Mouse (Mus musculus): Measurements from ENCODE around the gene Hist2h2aa2.
"Not testable (repeated sequence)": the region's sequence is repeated elsewhere in the genome, so short reads cannot be mapped to it uniquely, and the experiment has no call there.

The Hist2h2aa2 gene

GRCm38 (mm10) chr3:96239949-96240798 is at the start of gene Hist2h2aa2:
Gene Hist2h2aa2, minus strand, starts transcription at chr3:96240276.
- in situ Hi-C loops (cut with MboI, MseI) = not testable (repeated sequence)

- in situ Hi-C loops (cut with MboI, MseI) = no loop called here
Observed at GRCm38 (mm10) chr3:96289201-96289600, 49.1 kb upstream of the Hist2h2aa2 start.

GRCm38 (mm10) chr3:96287334-96287733 is 47.3 kb upstream of the Hist2h2aa2 start:
- in situ Hi-C loops (cut with MboI, MseI) = not testable (repeated sequence)

GRCm38 (mm10) chr3:96284457-96284856 is 44.4 kb upstream of the Hist2h2aa2 start:
- in situ Hi-C loops (cut with MboI, MseI) = loop anchor here (5.0 kb wide), 1 partner anchor 43 kb away; no protein-coding TSS in a partner anchor

- in situ Hi-C loops (cut with MboI, MseI) = loop anchor here (5.0 kb wide), 1 partner anchor 47 kb away; no protein-coding TSS in a partner anchor
Observed at GRCm38 (mm10) chr3:96280660-96281059, 40.6 kb upstream of the Hist2h2aa2 start.

GRCm38 (mm10) chr3:96277800-96278624 is 37.9 kb upstream of the Hist2h2aa2 start:
- in situ Hi-C loops (cut with MboI, MseI) = no loop called here

- in situ Hi-C loops (cut with MboI, MseI) = no loop called here
Observed at GRCm38 (mm10) chr3:96277428-96277799, 37.3 kb upstream of the Hist2h2aa2 start.

GRCm38 (mm10) chr3:96273591-96274465 is 33.8 kb upstream of the Hist2h2aa2 start:
- in situ Hi-C loops (cut with MboI, MseI) = no loop called here

- in situ Hi-C loops (cut with MboI, MseI) = loop anchor here (10.0 kb wide), 1 partner anchor 595 kb away; no protein-coding TSS in a partner anchor
Observed at GRCm38 (mm10) chr3:96269511-96270474, 29.7 kb upstream of the Hist2h2aa2 start, which contains the start of gene Hist2h2bb. Gene Hist2h2bb, plus strand, starts transcription at chr3:96269752.

- in situ Hi-C loops (cut with MboI, MseI) = loop anchor here (10.0 kb wide), 1 partner anchor 594 kb away; no protein-coding TSS in a partner anchor
Observed at GRCm38 (mm10) chr3:96268776-96269378, 28.8 kb upstream of the Hist2h2aa2 start.

GRCm38 (mm10) chr3:96268051-96268775 is 28.1 kb upstream of the Hist2h2aa2 start, which contains the start of gene Hist2h3b:
Gene Hist2h3b, plus strand, starts transcription at chr3:96268654.
- in situ Hi-C loops (cut with MboI, MseI) = loop anchor here (10.0 kb wide), 1 partner anchor 593 kb away; no protein-coding TSS in a partner anchor

GRCm38 (mm10) chr3:96267541-96267940 is 27.5 kb upstream of the Hist2h2aa2 start:
- in situ Hi-C loops (cut with MboI, MseI) = loop anchor here (10.0 kb wide), 1 partner anchor 593 kb away; no protein-coding TSS in a partner anchor

- in situ Hi-C loops (cut with MboI, MseI) = loop anchor here (10.0 kb wide), 1 partner anchor 591 kb away; no protein-coding TSS in a partner anchor
Observed at GRCm38 (mm10) chr3:96266132-96266710, 26.1 kb upstream of the Hist2h2aa2 start.

- in situ Hi-C loops (cut with MboI, MseI) = loop anchor here (10.0 kb wide), 1 partner anchor 590 kb away; no protein-coding TSS in a partner anchor
Observed at GRCm38 (mm10) chr3:96264404-96264949, 24.4 kb upstream of the Hist2h2aa2 start.

- in situ Hi-C loops (cut with MboI, MseI) = loop anchor here (10.0 kb wide), 1 partner anchor 589 kb away; no protein-coding TSS in a partner anchor
Observed at GRCm38 (mm10) chr3:96263558-96264403, 23.7 kb upstream of the Hist2h2aa2 start.

- in situ Hi-C loops (cut with MboI, MseI) = loop anchor here (10.0 kb wide), 1 partner anchor 588 kb away; no protein-coding TSS in a partner anchor
Observed at GRCm38 (mm10) chr3:96262979-96263550, 23.0 kb upstream of the Hist2h2aa2 start, which contains the start of gene Hist2h4. Gene Hist2h4, minus strand, starts transcription at chr3:96263311.

All from T-helper 2 cell (primary cell).